Mouse (Mus musculus) spleen, adult 2 months (tissue): Measurements from ENCODE around the gene Hsf4.

Experiments
- CTCF ChIP-seq: fragments of 200-500 bp; IDR thresholded peaks from 2 replicates; pipeline ENCODE4 v1.5.1; 2011; ENCODE audit warnings: mild to moderate bottlenecking, inconsistent platforms; ENCODE audit not compliant: insufficient read depth, insufficient read length, insufficient replicate concordance; ENCODE audit errors: extremely low read depth
- POLR2A ChIP-seq: fragments of 200-500 bp; IDR thresholded peaks from 2 replicates; pipeline ENCODE4 v1.6.1; 2011; ENCODE audit warnings: low read depth, low read length, inconsistent platforms

DNA sequence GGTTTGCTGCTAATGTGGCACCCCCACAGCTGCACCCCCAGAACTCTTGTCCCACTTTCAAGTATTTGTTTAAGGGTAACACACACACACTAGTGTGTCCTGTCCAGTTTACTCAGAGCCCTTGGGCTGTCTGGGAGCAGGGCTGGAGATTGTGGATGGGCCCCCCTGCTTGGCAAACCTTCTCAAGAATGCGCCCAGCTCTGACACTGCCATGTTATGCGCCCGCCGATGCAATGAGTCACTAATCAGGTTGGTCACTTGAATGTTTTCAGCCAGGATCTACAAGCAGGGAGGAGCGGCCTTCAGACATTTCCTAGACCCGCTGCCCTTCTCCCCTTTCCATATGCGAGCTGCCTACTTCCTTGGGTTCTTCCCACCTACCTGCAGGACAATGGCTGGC is 22.9 kb downstream of the Hsf4 start:
- TF ChIP-seq POLR2A (no peak), CTCF (no peak)
